Mouse (Mus musculus): ENCODE data around the gene Olfr1361.

DNA sequence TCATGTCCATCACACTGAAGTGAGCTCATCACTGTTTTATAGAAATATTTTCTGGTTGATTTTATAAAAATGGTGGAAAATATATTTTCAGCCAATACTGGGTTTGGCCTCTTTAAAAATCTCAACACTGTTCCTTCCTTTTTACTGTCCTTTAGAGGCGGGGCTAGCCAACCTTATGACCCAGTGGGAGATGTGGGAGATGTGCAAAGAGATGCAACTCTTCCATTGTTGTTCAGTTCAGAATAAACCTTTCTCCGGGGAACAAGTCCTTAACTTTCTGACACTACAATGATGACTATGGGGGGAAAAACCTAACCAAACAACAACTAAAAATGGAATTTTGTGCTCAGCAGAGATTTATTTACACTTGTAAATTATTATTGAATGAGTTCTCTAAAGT lies 14.1 kb upstream of the Olfr1361 start, which contains the start of gene Olfr1360:
- TF ChIP-seq CTCF (IDR thresholded peaks at IDR 0.05; ENCODE audit: low read depth, low read length) (no peak), GATA1 (IDR thresholded peaks at IDR 0.05; ENCODE audit: borderline replicate concordance, low read length) (no peak), TAL1 (conservative IDR thresholded peaks at IDR 0.05; ENCODE audit: low read depth, low read length) (no peak), POLR2AphosphoS5 (IDR thresholded peaks at IDR 0.05; ENCODE audit: insufficient replicate concordance, low read depth, low read length) (no peak)
